Mouse (Mus musculus) intestine, embryonic 14.5 days (tissue): Measurements from ENCODE around the gene Galntl5. TPM values are rescaled to one million over a fixed set of nuclear protein-coding genes. Genes with fewer than 3 reads are reported as not detected.
A peak's percentile ranks its signal among the peaks of the same experiment; 100 is the strongest.

ENCODE experiments used
- ATAC-seq: fragments of 200-750 bp; cut with Nextera tagmentation; replicated peaks from 2 replicates; pipeline ENCODE4 v1.8.0; 2017; ENCODE audit warnings: low read depth, moderate number of reproducible peaks, moderate TSS enrichment, moderate library complexity; ENCODE audit not compliant: low FRiP score, low TSS enrichment
- DNase-seq: peaks from one replicate; pipeline ENCODE4 v3.0.0-alpha.2; 2018; ENCODE audit warnings: low spot score
- H3K27ac ChIP-seq: fragments of 300-500 bp; sonication (generic); 2 replicates; pipeline ENCODE4 v1.5.1; 2014; ENCODE audit warnings: low read depth, mild to moderate bottlenecking, control low read depth
- H3K27me3 ChIP-seq: fragments of 300-500 bp; sonication (generic); replicated peaks from 2 replicates; pipeline ENCODE4 v1.6.1; 2014; ENCODE audit warnings: low read length, control low read depth; ENCODE audit not compliant: control insufficient read depth, insufficient read depth
- H3K36me3 ChIP-seq: fragments of 300-500 bp; sonication (generic); 2 replicates; pipeline ENCODE4 v1.6.1; 2014; ENCODE audit warnings: low read length, control low read depth; ENCODE audit not compliant: control insufficient read depth, insufficient read depth
- H3K4me1 ChIP-seq: fragments of 300-500 bp; sonication (generic); replicated peaks from 2 replicates; pipeline ENCODE4 v1.6.1; 2014; ENCODE audit warnings: low read length, control low read depth, mixed read lengths; ENCODE audit not compliant: control insufficient read depth, insufficient read depth
- H3K4me2 ChIP-seq: fragments of 300-500 bp; sonication (generic); 2 replicates; pipeline ENCODE4 v1.6.1; 2014; ENCODE audit warnings: low read length
- H3K4me3 ChIP-seq: fragments of 300-500 bp; sonication (generic); 2 replicates; pipeline ENCODE4 v1.5.1; 2014; ENCODE audit warnings: low read depth, low read length, control low read depth, mixed read lengths
- H3K9ac ChIP-seq: fragments of 300-500 bp; sonication (generic); 2 replicates; pipeline ENCODE4 v1.6.1; 2014; ENCODE audit warnings: mild to moderate bottlenecking, low read length
- H3K9me3 ChIP-seq: fragments of 300-500 bp; sonication (generic); 2 replicates; pipeline ENCODE4 v1.6.1; 2016; ENCODE audit warnings: low read length, control low read depth; ENCODE audit not compliant: control insufficient read depth
- WGBS: fragments of 180-500 bp; shearing (Covaris S2); extraction: QIAGEN DNeasy Blood & Tissue Kit; methylation state at CpG from one replicate; pipeline ENCODE4 v1.1.7; 2014; 5-methylcytosine and 5-hydroxymethylcytosine counted together
- microRNA-seq: library from miRNA; unstranded; fragments of <30 nt; microRNA quantifications from one replicate; pipeline ENCODE4, GENCODE M21; 2016
- polyA plus RNA-seq: library from polyadenylated mRNA; unstranded; fragments of >200 nt; fragmentation: Nextera tagmentation; extraction: Ambion mirVana; gene quantifications from 2 replicates; pipeline ENCODE4 v1.2.1, GENCODE M21; 2014

Gene Galntl5
- polyA plus RNA-seq, 1 experiment from 2014 or later, result not detected

- Histone ChIP-seq H3K9ac (no peak overlapping the region), H3K4me3 (no peak overlapping the region), H3K27ac (peak overlapping the region; percentile 47; the same call in 1 of the 2 replicates), H3K27me3 (no peaks in the 10 kb centered on the region), H3K36me3 (peaks cover 86% of the 10 kb centered on the region), H3K4me2 (no peak overlapping the region), H3K9me3 (no peaks in the 10 kb centered on the region), H3K4me1 (no peaks in the 10 kb centered on the region)
- 80% methylated on average over 8 of the region's 8 CpGs for WGBS
- no peak for DNase-seq
- ATAC-seq, result peak; percentile 52; the same call in 1 of the 2 replicates
Observed at GRCm38 (mm10) chr5:25252825-25253544, 71.7 kb downstream of the Galntl5 start.

DNA sequence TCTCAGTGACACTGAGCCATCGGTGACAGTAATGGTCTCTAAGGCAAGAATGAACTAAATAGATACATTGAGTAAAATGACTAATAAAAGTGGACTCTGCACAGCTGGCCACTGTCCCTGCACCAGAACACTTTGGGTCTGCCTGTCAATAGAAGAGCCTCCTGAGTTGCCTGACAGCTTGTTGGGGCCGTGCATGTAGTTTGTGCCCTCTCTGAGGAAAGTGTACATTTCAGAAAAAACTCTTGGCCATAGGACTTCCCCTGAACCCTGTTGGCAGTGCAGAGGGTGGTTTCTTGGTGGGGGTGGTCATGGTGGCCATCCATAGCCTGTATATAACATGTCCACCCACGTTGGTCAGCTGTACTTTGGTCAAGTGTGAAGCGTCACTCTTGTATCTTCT is 73.2 kb downstream of the Galntl5 start:
- Histone ChIP-seq H3K36me3 (peaks cover 89% of the 10 kb centered on the region), H3K9ac (no peak overlapping the region), H3K4me1 (no peaks in the 10 kb centered on the region), H3K27ac (no peak overlapping the region), H3K9me3 (no peaks in the 10 kb centered on the region), H3K4me3 (no peak overlapping the region), H3K4me2 (no peak overlapping the region), H3K27me3 (no peaks in the 10 kb centered on the region)
- no peak for ATAC-seq
- DNase-seq, result no peak
- WGBS, result 95% methylated on average over 4 of the region's 4 CpGs

GRCm38 (mm10) chr5:25256686-25257085 is 75.4 kb downstream of the Galntl5 start:
- Histone ChIP-seq H3K4me3 (no peak overlapping the region), H3K27ac (no peak overlapping the region), H3K4me2 (no peak overlapping the region), H3K9me3 (no peaks in the 10 kb centered on the region), H3K27me3 (no peaks in the 10 kb centered on the region), H3K4me1 (no peaks in the 10 kb centered on the region), H3K36me3 (peaks cover 83% of the 10 kb centered on the region), H3K9ac (no peak overlapping the region)
- 90% methylated on average over 2 of the region's 2 CpGs for WGBS
- ATAC-seq (no peak), DNase-seq (no peak)

DNA sequence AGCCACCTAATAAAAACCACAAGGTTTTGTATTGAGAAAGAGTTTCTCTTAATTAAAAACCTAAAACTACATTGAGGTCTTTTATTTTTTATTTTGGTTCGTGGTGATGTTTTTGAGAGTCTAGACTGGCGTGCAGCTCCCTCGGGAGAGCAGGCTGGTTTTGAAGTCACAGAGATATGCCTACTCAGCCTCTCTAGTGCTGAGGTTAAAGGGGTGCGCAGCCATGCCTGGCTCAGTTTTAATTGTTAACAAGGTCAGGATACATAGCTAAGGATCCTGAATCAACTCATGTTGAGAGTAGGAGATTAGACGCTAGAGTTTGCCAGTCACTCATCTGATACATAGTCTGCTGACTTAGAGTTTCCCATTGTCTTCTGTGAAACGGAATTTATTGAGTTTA is 80.2 kb downstream of the Galntl5 start:
- no peaks in the 10 kb centered on the region for H3K9me3 ChIP-seq
- 79% methylated on average over 6 of the region's 6 CpGs for WGBS
- no peaks in the 10 kb centered on the region for H3K4me1 ChIP-seq
- DNase-seq, result no peak
- no peak overlapping the region for H3K4me2 ChIP-seq
- H3K36me3 ChIP-seq, result peaks cover 71% of the 10 kb centered on the region
- ATAC-seq, result no peak
- no peaks in the 10 kb centered on the region for H3K27me3 ChIP-seq
- H3K27ac ChIP-seq, result no peak overlapping the region
- no peak overlapping the region for H3K4me3 ChIP-seq
- H3K9ac ChIP-seq, result no peak overlapping the region

GRCm38 (mm10) chr5:25262266-25262665 is 81.0 kb downstream of the Galntl5 start:
- no peak overlapping the region for H3K9ac ChIP-seq
- no peaks in the 10 kb centered on the region for H3K9me3 ChIP-seq
- WGBS, result 82% methylated on average over 7 of the region's 7 CpGs
- DNase-seq (no peak), ATAC-seq (no peak)
- H3K4me2 ChIP-seq, result no peak overlapping the region
- peaks cover 71% of the 10 kb centered on the region for H3K36me3 ChIP-seq
- H3K27me3 ChIP-seq, result no peaks in the 10 kb centered on the region
- H3K27ac ChIP-seq, result no peak overlapping the region
- no peaks in the 10 kb centered on the region for H3K4me1 ChIP-seq
- no peak overlapping the region for H3K4me3 ChIP-seq

DNA sequence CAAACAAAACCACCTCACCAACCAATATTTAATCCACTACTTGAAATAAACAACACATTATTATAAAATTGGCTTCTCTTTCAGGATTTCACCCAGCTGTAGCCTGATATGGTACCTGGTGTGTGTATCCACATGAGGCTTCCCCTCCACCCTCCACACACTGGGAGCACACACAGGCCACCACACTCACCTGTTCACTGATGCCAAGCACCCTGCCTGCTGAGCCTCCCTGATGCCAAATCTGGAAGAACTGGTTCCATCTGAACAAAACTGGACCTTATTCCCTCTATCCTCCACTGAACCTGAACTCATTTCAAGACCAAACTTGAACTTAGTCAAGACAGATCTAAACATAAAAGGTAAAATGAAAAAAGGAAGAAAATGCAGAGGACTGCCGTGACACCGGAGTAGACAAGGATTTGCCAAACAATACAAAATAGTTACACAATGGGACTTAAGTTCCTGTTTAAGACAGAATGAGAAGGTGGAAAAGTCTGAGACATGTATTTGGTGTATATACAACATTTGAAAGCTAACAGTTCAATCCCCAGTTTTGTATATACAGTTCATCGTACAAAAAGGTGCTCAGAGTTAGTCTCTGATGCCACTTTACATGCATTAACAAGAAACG is 87.1 kb downstream of the Galntl5 start:
- no peak for ATAC-seq
- no peak overlapping the region for H3K9ac ChIP-seq
- WGBS, result 88% methylated on average over 4 of the region's 4 CpGs
- peaks cover 76% of the 10 kb centered on the region for H3K36me3 ChIP-seq
- no peak for DNase-seq
- H3K9me3 ChIP-seq, result no peaks in the 10 kb centered on the region
- H3K4me1 ChIP-seq, result no peaks in the 10 kb centered on the region
- no peak overlapping the region for H3K4me3 ChIP-seq
- no peak overlapping the region for H3K4me2 ChIP-seq
- no peaks in the 10 kb centered on the region for H3K27me3 ChIP-seq
- no peak overlapping the region for H3K27ac ChIP-seq

Small RNA genes within 50 kb of the gene (microRNA-seq; reads per million reads assigned to microRNA genes)
- gene Gm26051, result not detected

Other genes with a start within 250 kb of the Galntl5 start
- 52.1 and 54.0 TPM in 2 replicates for gene Prkag2, start 80.8 kb upstream of the Galntl5 start, polyA plus RNA-seq
- gene Galnt11, start 40.4 kb downstream of the Galntl5 start, polyA plus RNA-seq, result 42.1 and 45.5 TPM in 2 replicates
- gene E130116L18Rik, start 41.7 kb downstream of the Galntl5 start, polyA plus RNA-seq, result not detected in 2 replicates